Mouse (Mus musculus): ENCODE measurements at regions not wholly inside any gene's neighbourhood (a gene's known extent, or its start where the extent isn't known, plus 50 kb on each side); places are given as distances from the start of the nearest gene placed in this dataset.
A peak's percentile ranks its signal among the peaks of the same experiment; 100 is the strongest.

- DNase-seq (ENCODE audit: low spot score in 2 of 2): no peak
Measured at GRCm38 (mm10) chr14:102882281-102882680, 100.2 kb downstream of the Kctd12 start.

GRCm38 (mm10) chr14:102880658-102881083 is 101.8 kb downstream of the Kctd12 start:
- DNase-seq (ENCODE audit: low spot score in 2 of 2): no peak

DNA sequence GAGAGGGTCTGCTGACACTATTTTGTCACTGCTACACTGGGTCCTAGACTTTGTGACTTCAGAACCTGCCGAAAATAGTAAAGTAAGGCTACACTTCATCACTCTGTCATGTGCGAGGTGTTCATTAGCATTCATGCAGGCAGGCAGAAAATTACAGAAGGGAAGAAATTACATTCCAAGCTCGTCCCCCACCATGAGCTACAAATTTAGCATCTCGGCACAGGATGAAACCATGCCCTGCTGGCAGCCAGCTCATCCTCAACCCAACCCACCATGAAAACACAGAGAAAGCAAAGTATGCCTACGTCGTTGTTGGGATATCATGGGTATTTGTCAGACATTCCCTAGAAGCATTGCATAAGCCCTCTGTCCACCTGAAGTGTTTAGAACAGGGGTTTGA is 103.9 kb downstream of the Kctd12 start:
- DNase-seq (ENCODE audit: low spot score in 2 of 2): peak; percentile 25 to 30

GRCm38 (mm10) chr14:102868160-102868559 is 114.3 kb downstream of the Kctd12 start:
- no peak for DNase-seq (ENCODE audit: low spot score in 2 of 2)

- DNase-seq (ENCODE audit: low spot score in 2 of 2): no peak
Measured at GRCm38 (mm10) chr14:102867697-102868096, 114.7 kb downstream of the Kctd12 start.

- no peak for DNase-seq (ENCODE audit: low spot score in 2 of 2)
Measured at GRCm38 (mm10) chr14:102866511-102866910, 115.9 kb downstream of the Kctd12 start.

GRCm38 (mm10) chr14:102861694-102862093 is 120.7 kb downstream of the Kctd12 start:
- DNase-seq (ENCODE audit: low spot score in 2 of 2): no peak

DNA sequence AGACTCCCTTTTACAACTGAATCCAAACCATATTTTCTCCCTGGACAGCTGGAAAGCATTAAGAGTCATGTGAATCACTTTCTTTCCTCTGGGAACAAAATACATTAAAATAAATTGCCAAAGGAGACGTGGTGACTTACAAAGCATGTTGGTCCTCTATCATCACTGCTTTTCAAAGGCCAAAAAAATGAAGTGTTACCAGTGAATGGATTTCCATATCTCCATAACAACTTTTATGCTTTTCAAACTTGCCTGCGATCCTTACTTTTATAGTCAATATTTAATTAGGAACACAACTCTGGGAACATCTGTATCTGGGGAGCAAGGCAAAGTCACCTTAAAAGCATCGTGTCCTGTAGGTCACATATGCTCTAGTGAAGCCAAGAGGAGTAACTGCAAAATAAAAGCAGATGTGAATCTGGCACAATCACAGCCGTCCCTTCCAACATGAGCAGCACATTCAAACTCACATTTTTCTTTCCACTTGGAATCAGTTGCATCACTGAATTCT is 123.0 kb downstream of the Kctd12 start:
- DNase-seq (ENCODE audit: low spot score in 2 of 2): no peak

GRCm38 (mm10) chr14:102855264-102855840 is 127.1 kb downstream of the Kctd12 start:
- no peak for DNase-seq (ENCODE audit: low spot score in 2 of 2)

DNA sequence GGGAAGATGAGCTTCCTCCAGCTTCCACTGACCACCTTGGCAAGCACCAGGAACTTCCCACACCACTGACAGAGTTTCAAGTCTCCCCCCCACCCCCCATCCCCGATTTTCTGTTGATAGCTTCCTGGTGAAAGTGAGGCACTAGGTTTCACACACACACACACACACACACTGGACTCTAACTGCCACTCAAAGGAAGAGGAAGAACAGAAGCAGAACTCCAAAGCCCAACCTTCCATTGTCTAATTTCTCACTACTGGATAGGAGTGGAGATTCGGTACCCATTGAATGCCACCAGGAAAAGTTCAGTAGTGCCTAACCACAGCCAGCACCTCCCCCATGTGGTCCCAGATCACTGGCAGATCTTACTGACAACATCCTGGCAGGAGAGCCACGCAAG is 138.7 kb downstream of the Kctd12 start:
- no peak for DNase-seq (ENCODE audit: low spot score in 2 of 2)

DNA sequence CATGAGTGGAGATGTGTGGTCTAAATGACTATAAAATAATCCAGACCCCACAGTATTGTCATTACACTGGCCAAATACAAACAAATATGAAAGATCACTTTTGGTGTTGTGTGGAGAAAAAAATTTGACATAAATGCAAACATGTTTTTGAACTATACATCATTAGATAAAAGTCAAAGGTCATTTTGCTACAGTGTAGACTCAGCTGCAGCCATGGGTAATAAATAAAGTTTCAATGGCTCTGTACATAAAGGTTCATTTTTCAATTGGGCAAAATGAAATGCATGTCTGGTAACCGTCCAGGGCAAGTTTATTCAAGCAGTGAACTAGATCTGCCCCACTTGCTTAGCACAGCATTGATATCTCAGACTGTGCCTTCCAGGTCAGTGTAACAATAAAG is 144.8 kb downstream of the Kctd12 start:
- DNase-seq (ENCODE audit: low spot score in 2 of 2): no peak

GRCm38 (mm10) chr14:102835118-102835769 is 147.2 kb downstream of the Kctd12 start:
- DNase-seq (ENCODE audit: low spot score in 2 of 2): no peak

- DNase-seq (ENCODE audit: low spot score in 2 of 2): no peak
Measured at GRCm38 (mm10) chr14:102828442-102828841, 154.0 kb downstream of the Kctd12 start.

DNA sequence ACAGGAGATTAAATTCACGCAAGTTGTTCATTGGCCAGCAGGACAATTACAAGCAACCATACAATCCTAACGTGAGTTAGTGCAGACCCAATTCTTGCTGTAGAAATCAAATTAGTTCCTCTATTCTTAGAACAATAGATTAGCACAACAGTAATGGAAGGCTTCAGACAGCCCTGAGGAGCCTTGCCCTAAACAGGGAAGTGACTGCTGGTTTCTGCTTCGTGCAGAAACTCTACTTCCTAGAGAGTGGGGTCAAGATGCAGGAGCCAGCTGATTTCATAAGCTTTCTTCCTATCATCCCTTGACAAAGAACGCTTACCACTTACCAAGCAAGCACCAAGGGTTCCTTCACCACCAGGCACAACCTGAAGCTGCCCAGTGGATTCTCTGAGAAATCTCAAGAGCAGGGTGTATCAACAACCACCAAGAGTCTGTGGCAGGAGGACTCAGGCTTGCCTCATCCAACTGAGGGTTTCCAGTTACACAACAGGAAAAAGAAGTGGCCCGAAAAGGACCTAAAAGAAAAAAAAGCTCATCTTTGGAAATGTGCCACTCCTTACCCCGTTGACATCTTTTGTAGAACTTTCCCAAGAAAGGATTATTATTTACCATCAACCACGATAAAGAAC is 154.6 kb downstream of the Kctd12 start:
- DNase-seq (ENCODE audit: low spot score in 2 of 2): no peak

GRCm38 (mm10) chr14:102825525-102825924 is 156.9 kb downstream of the Kctd12 start:
- DNase-seq (ENCODE audit: low spot score in 2 of 2): no peak

DNA sequence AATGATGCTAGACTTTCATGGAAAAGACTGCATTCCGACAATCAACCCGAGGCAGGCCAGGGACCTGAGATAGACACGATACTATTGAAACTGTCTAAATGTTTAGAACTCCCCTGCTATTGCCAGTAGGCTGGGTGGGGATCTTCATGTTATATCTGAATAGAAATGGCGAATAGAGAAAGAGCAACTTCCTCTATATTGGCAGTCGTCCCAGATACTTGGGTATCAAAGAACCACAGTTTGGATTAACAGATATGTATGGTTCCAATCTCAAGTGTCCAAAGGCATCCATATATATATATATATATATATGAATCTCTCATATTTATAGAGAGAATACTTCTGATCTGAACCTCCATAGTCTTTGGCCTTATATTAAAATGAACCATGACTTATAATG is 161.8 kb downstream of the Kctd12 start:
- DNase-seq (ENCODE audit: low spot score in 2 of 2): no peak

GRCm38 (mm10) chr14:102811678-102812081 is 170.8 kb downstream of the Kctd12 start:
- no peak for DNase-seq (ENCODE audit: low spot score in 2 of 2)

- DNase-seq (ENCODE audit: low spot score in 2 of 2): no peak
Measured at GRCm38 (mm10) chr14:102811022-102811421, 171.4 kb downstream of the Kctd12 start.

DNA sequence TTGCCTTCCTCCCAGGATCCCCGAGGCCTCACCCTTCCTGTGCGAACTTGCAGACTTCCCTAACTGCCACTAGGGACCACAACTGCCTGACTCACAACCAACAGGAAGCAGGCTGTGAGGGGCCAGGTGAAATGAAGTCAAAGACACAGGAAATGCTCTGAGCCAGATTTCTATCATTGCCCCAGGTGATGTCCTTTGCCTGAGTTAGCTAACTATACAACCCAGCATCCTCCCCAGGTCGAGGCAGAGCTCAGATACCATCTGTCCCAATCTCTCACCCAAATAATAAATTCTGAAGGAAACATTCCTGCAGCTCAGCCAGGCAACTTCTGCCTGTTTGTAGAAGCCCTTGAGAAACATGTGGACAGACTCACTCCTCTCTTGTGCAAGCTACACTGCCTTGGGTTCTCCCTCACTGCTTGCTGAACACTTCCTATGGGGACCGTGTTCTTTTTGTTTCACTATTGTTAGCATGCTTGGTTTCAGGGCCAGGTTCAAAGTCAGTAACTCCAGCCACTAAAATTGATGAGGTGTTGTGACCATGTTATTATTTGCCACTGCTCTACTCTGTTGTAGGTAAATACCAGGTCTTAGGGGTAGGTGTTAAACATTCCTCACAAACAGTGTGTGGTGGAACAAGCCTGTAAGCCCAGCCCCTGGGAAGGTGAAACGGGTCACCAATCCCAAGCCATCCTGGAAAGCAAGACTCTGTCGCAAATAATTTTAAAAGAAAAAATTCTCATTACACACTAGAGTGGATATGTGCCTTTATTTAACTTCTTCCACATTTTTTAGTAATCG is 172.1 kb downstream of the Kctd12 start:
- peak in 1 of 2 experiments; percentile 33 for DNase-seq (ENCODE audit: low spot score in 2 of 2)

DNA sequence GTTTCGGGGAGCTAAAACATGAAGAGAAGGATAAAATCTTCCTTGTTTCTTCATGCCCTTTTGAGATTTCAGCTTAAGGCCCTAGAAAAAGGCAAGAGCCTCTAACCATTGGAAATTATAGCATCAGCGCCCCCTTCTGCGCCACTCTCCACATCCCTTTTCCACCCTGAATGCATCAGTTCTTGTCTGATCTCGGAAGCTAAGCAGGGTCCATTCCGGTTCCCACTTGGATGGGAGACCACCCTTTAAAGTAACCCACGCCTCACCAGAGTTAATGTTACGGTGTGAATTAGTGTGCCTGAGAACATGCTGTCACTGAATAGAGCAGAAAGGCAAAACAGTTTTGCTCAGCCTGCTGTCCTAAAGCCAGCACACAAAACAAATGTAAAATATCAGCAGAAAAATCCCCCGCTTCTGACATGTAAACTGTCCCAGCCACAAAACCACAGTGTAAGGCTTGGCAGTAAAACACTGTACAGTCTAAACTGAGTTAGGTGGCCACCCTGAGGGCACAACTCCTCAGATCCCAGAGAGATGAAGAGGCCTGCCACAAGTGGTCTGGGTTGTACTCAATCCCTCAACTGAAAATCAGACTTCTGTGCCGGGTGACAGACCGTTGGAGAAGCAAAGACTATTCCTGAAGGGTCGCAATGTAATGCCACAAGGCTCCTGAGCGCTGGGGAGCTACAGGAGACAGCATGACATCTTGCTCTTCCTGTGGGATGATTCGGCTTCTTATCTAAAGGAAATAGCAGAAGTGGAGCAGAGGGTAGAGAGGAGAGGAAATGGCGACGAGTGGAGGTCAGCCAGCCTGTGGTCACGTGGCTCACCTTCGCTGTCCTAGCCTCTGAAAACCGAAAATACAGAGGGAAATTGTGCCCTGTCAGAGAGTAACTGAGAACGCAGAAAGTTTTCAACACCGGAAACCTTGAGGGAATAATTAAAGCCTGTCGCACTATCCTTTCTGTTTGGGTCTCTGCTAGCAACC is 176.2 kb downstream of the Kctd12 start:
- DNase-seq (ENCODE audit: low spot score in 2 of 2): peak; percentile 41 to 60

- DNase-seq (ENCODE audit: low spot score in 2 of 2): no peak
Measured at GRCm38 (mm10) chr14:102795676-102796075, 186.8 kb downstream of the Kctd12 start.

All from right cerebral cortex, postnatal 10 days (tissue).